Mouse (Mus musculus) intestine, embryonic 16.5 days (tissue): ENCODE measurements around the gene Kdf1. TPM values are rescaled to one million over a fixed set of nuclear protein-coding genes. Genes with fewer than 3 reads are reported as not detected.
A peak's percentile ranks its signal among the peaks of the same experiment; 100 is the strongest.
"Not testable (repeated sequence)": the region's sequence is repeated elsewhere in the genome, so short reads cannot be mapped to it uniquely, and the experiment has no call there.

Experiments used
- ATAC-seq: fragments of 200-750 bp; cut with Nextera tagmentation; 2 replicates; pipeline ENCODE4 v1.8.0; 2017; ENCODE audit warnings: moderate TSS enrichment, moderate library complexity
- H3K27ac ChIP-seq: fragments of 300-500 bp; sonication (generic); 2 replicates; pipeline ENCODE4 v1.5.1; 2014; ENCODE audit warnings: mild to moderate bottlenecking, low read length
- H3K27me3 ChIP-seq: fragments of 300-500 bp; sonication (generic); replicated peaks from 2 replicates; pipeline ENCODE4 v1.6.1; 2014; ENCODE audit warnings: low read length, control low read depth, mixed read lengths; ENCODE audit not compliant: control insufficient read depth, insufficient read depth
- H3K36me3 ChIP-seq: fragments of 300-500 bp; sonication (generic); 2 replicates; pipeline ENCODE4 v1.6.1; 2014; ENCODE audit warnings: low read length, control low read depth; ENCODE audit not compliant: control insufficient read depth, insufficient read depth
- H3K4me1 ChIP-seq: fragments of 300-500 bp; sonication (generic); 2 replicates; pipeline ENCODE4 v1.6.1; 2014; ENCODE audit warnings: low read length, control low read depth, mixed read lengths; ENCODE audit not compliant: control insufficient read depth, insufficient read depth
- H3K4me2 ChIP-seq: fragments of 300-500 bp; sonication (generic); 2 replicates; pipeline ENCODE4 v1.6.1; 2014; ENCODE audit warnings: low read depth, low read length, control low read depth
- H3K4me3 ChIP-seq: fragments of 300-500 bp; sonication (generic); 2 replicates; pipeline ENCODE4 v1.5.1; 2014; ENCODE audit warnings: mild to moderate bottlenecking, low read length
- H3K9ac ChIP-seq: fragments of 300-500 bp; sonication (generic); 2 replicates; pipeline ENCODE4 v1.6.1; 2014; ENCODE audit warnings: low read depth, low read length
- H3K9me3 ChIP-seq: fragments of 300-500 bp; sonication (generic); 2 replicates; pipeline ENCODE4 v1.6.1; 2016; ENCODE audit warnings: low read length, control low read depth; ENCODE audit not compliant: control insufficient read depth
- WGBS: fragments of 180-500 bp; shearing (Covaris S2); extraction: QIAGEN DNeasy Blood & Tissue Kit; methylation state at CpG from one replicate; pipeline ENCODE4 v1.1.7; 2014; 5-methylcytosine and 5-hydroxymethylcytosine counted together
- polyA plus RNA-seq: library from polyadenylated mRNA; unstranded; fragments of >200 nt; fragmentation: Nextera tagmentation; extraction: Ambion mirVana; gene quantifications from 2 replicates; pipeline ENCODE4 v1.2.1, GENCODE M21; 2015

Kdf1 gene
- polyA plus RNA-seq, 1 experiment from 2014 or later = 55.3 TPM

DNA sequence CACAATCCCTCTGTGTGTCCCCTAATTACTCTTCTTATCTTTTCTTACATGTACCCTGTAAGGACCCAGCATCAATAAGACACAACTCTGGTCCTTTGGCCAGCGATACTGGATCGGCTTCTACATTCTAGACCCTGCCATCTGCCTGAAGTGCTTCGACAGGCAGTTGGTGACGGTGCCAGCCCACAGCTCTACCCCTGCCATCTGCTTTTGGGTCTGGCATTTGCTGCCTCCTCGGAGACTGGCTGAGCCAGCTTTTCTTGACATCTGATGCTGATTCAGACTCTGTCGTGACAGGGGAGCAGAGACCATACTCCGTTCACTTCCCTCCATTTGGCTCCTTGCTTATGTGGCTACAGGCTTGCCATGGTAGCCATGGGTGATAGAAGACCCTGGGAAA is 9.8 kb upstream of the Kdf1 start:
- 85% methylated on average over 7 of the region's 7 CpGs for WGBS
- Histone ChIP-seq H3K4me3 (no peak overlapping the region), H3K27me3 (peaks cover 2% of the 10 kb centered on the region), H3K27ac (no peak overlapping the region), H3K4me2 (no peak overlapping the region), H3K36me3 (no peaks in the 10 kb centered on the region), H3K4me1 (no peaks in the 10 kb centered on the region), H3K9me3 (no peaks in the 10 kb centered on the region), H3K9ac (no peak overlapping the region)
- no peak for ATAC-seq

DNA sequence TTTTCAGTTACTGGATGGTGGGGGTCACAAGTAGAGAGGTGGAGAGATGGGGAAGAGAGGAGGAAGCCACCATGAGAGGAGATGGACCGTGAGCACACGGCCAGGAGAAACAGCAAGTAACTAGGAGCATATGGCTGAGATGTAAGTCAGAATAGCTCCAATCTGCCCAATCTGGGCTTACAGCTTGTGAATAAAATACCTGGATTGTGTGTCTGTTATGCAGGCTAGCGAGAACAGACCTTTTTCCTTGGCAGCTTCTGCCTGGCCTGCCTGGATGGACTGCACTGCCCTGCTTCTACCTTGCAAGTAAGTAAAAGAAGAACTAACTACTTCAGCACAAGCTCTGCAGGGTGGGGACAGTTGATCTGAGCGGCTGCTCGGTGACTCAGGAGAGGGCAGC is 7.7 kb upstream of the Kdf1 start:
- H3K4me2 ChIP-seq = no peak overlapping the region
- H3K9ac ChIP-seq = no peak overlapping the region
- H3K36me3 ChIP-seq = no peaks in the 10 kb centered on the region
- 80% methylated on average over 5 of the region's 5 CpGs for WGBS
- no peak overlapping the region for H3K27ac ChIP-seq
- no peak for ATAC-seq
- no peaks in the 10 kb centered on the region for H3K4me1 ChIP-seq
- H3K27me3 ChIP-seq = no peaks in the 10 kb centered on the region; the same call in 1 of the 2 replicates
- H3K4me3 ChIP-seq = no peak overlapping the region
- H3K9me3 ChIP-seq = no peaks in the 10 kb centered on the region

DNA sequence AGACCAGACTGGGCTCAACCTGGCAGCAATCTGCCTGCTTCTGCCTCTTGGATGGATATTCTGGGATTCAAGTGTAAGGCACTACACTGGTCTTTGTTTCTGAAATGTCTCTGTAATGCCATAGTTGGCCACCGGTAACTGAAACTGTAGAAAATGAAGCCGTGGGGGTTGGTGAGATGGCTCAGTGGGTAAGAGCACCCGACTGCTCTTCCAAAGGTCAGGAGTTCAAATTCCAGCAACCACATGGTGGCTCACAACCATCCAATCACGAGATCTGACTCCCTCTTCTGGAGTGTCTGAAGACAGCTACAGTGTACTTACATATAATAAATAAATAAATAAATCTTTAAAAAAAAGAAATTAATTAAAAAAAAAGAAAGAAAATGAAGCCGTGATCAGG is 6.3 kb upstream of the Kdf1 start:
- H3K36me3 ChIP-seq, H3K27ac ChIP-seq, H3K9ac ChIP-seq, H3K4me3 ChIP-seq, H3K27me3 ChIP-seq, H3K9me3 ChIP-seq, H3K4me2 ChIP-seq, H3K4me1 ChIP-seq: not testable (repeated sequence)
- 55% methylated on average over 4 of the region's 5 CpGs for WGBS
- peak; percentile 58 for ATAC-seq

DNA sequence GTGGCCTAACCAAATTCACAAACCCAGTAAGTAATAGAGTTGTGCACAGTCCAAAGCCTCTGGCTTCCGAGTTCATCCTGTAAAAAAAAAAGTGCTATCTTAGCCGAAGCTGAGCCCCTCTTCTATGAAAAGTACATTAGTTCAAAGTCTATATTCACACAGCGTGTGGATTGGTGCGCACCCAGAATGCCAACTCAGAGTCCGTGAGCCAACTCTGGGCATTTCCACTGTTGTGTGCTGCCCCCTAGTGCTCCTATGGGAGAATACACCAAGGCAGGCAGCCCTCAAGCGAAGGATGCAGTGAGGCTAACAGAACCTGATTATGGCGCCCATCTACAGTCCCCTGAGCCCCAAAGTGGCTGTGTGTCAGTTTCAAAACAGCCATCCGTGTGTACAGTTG is 5.8 kb upstream of the Kdf1 start:
- ATAC-seq = peak; percentile 83
- Histone ChIP-seq H3K27me3 (0 out of 2 replicates have a peak, but pooled peaks cover 2% of the 10 kb centered on the region), H3K9ac (no peak overlapping the region), H3K36me3 (no peaks in the 10 kb centered on the region), H3K4me2 (no peak overlapping the region), H3K4me3 (no peak overlapping the region), H3K4me1 (no peaks in the 10 kb centered on the region), H3K9me3 (no peaks in the 10 kb centered on the region), H3K27ac (no peak overlapping the region)
- 19% methylated on average over 8 of the region's 8 CpGs for WGBS

DNA sequence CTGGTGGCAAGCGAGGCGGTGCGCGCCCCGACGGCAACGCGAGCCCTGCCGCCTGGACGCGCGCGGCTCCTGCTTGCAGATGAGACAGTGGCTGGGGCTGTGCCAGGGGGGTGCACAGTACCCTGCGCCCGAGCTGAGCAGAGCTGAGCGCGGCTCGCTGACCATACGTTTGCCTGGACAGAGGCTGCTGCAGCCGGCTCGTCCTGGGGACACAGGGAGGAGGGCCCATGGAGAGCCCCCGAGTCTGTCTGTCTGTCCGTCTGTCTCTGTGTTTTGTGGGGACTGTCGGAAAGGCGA is 554 bp downstream of the Kdf1 start:
- ATAC-seq = peak; percentile 65; the same call in 1 of the 2 replicates
- peaks cover 21% of the 10 kb centered on the region for H3K27me3 ChIP-seq

DNA sequence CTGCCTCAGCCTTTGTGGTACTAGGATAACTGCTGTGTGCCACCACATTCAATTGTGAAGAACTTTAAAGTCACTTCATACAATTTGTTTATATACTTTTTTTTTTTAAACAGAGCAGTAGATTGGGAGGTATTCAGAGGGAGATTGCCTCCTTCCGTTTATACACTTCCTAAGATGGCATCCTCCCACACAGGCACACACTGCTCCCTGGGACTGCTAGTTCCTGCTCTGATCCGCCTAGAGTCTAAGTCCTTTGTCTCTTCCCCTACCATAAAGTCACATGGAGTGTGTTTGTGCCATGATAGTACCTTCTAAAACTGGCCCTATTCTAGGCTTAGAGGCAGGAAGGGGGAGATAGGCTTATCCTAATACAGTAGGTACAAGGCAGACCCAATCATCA is 2.7 kb downstream of the Kdf1 start:
- Histone ChIP-seq H3K36me3 (no peaks in the 10 kb centered on the region), H3K4me3 (no peak overlapping the region), H3K4me2 (no peak overlapping the region), H3K27ac (no peak overlapping the region), H3K9ac (no peak overlapping the region), H3K27me3 (peaks cover 21% of the 10 kb centered on the region), H3K9me3 (0 out of 2 replicates have a peak, but pooled peaks cover 3% of the 10 kb centered on the region), H3K4me1 (peaks cover 4% of the 10 kb centered on the region; the same call in 1 of the 2 replicates)
- ATAC-seq = no peak
- WGBS = 57% methylated on average over 2 of the region's 2 CpGs

More for the DNA sequence above, 554 bp downstream of the Kdf1 start:
- WGBS = 4% methylated on average over 25 of the region's 25 CpGs
- peak overlapping the region; percentile 79 for H3K9ac ChIP-seq
- peak overlapping the region; percentile 90 for H3K27ac ChIP-seq
- H3K4me1 ChIP-seq = peaks cover 4% of the 10 kb centered on the region; the same call in 1 of the 2 replicates
- H3K9me3 ChIP-seq = no peaks in the 10 kb centered on the region
- H3K4me3 ChIP-seq = peak overlapping the region; percentile 62
- peak overlapping the region; percentile 51 for H3K4me2 ChIP-seq
- H3K36me3 ChIP-seq = no peaks in the 10 kb centered on the region

DNA sequence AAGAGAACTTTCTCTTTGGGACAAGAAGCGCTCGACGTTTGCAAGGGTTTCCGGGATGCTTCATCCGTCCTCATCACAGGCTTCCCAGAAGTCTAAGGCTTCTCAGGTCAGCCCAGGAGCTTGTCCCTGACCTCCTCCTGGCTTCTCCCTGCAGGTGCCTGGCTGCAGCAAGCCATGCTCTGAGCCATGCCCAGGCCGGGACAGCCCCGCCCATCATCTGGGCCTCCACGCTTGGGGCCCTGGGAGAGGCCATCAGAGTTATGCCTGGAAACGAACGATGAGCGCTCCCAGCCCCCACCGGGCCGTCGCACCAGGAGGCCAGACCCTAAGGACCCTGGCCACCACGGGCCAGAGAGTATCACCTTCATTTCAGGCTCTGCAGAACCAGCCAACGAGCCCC is 9.0 kb downstream of the Kdf1 start:
- H3K4me1 ChIP-seq = peaks cover 5% of the 10 kb centered on the region; the same call in 1 of the 2 replicates
- peak overlapping the region; percentile 40; the same call in 1 of the 2 replicates for H3K9ac ChIP-seq
- no peak overlapping the region for H3K27ac ChIP-seq
- H3K4me2 ChIP-seq = peak overlapping the region; percentile 38; the same call in 1 of the 2 replicates
- no peak overlapping the region for H3K4me3 ChIP-seq
- ATAC-seq = peak; percentile 80
- 0 out of 2 replicates have a peak, but pooled peaks cover 3% of the 10 kb centered on the region for H3K9me3 ChIP-seq
- H3K27me3 ChIP-seq = no peaks in the 10 kb centered on the region
- peaks cover 16% of the 10 kb centered on the region for H3K36me3 ChIP-seq
- WGBS = 57% methylated on average over 16 of the region's 16 CpGs

DNA sequence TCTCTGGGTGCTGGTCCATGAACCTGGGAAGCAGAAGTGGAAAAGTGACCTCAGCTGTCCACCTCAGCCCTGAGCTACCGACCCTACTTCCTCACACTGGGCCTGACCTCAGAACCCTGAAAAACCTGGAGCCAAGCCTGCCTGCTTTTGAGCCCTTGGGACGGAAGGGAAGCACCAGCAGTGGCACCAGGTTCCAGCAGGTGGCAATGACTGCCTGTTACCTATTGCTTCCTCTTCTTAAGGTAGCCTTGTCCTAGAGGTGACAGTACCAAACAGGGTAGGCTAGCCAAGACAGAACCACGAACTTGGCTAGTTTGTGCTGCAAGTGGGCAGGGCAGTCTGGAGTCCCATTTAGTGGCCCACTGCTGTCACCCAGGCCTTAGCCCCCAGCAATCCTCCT is 14.0 kb downstream of the Kdf1 start:
- 77% methylated on average over 3 of the region's 3 CpGs for WGBS
- Histone ChIP-seq H3K4me3 (no peak overlapping the region), H3K36me3 (peaks cover 32% of the 10 kb centered on the region), H3K27ac (no peak overlapping the region), H3K27me3 (no peaks in the 10 kb centered on the region), H3K4me2 (no peak overlapping the region), H3K9ac (no peak overlapping the region), H3K4me1 (peaks cover 14% of the 10 kb centered on the region), H3K9me3 (no peaks in the 10 kb centered on the region)
- no peak for ATAC-seq

DNA sequence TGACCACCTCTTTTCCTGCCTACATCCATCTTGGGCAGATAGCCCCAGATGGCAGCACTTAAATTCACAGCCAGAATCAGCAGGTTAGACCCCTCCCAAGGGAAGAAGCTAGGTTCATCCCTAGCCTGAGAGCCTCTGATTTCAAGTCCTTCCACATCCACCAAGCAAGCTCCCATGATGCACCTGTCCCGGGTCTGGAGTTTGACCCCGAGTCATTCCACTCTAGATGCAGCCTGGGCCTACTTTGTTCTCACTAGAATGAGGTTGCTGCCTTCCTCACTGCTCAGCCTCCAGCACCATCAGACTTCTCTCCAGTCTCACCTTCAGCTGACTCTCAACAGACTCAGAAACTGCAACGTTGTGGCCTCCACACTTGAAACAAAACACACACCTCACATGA is 17.3 kb downstream of the Kdf1 start:
- Histone ChIP-seq H3K27me3 (no peaks in the 10 kb centered on the region), H3K9me3 (no peaks in the 10 kb centered on the region), H3K36me3 (peaks cover 27% of the 10 kb centered on the region), H3K9ac (peak overlapping the region; percentile 12; the same call in 1 of the 2 replicates), H3K4me2 (no peak overlapping the region), H3K4me3 (no peak overlapping the region), H3K4me1 (peaks cover 9% of the 10 kb centered on the region; the same call in 1 of the 2 replicates), H3K27ac (peak overlapping the region; percentile 80)
- WGBS = 81% methylated on average over 3 of the region's 3 CpGs
- peak; percentile 22; the same call in 1 of the 2 replicates for ATAC-seq

DNA sequence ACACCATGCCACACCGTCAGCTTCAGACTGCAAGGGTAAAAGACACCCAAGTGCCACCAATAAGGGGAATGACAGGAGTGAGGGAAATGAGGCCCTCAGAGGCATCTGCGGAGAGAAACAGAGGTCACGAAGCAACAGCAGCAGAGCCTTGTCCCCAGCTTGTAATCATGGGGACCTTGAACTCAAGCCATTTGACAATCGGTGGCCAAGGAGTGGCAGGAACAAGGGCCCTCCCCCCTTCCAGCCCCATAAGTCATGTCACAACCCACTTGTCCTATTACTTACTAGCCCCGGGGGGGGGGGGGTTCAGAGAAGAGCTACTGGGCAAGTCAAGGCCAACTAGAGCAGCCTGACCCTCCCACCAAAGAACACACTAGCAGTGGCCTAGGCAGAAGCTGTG is 17.9 kb downstream of the Kdf1 start:
- Histone ChIP-seq H3K4me1 (peaks cover 9% of the 10 kb centered on the region; the same call in 1 of the 2 replicates), H3K9me3 (no peaks in the 10 kb centered on the region), H3K27me3 (no peaks in the 10 kb centered on the region), H3K4me2 (no peak overlapping the region), H3K36me3 (peaks cover 27% of the 10 kb centered on the region), H3K27ac (peak overlapping the region; percentile 80), H3K9ac (peak overlapping the region; percentile 12; the same call in 1 of the 2 replicates), H3K4me3 (no peak overlapping the region)
- peak; percentile 45; the same call in 1 of the 2 replicates for ATAC-seq
- WGBS = 77% methylated on average over 5 of the region's 5 CpGs
